Mouse (Mus musculus): ENCODE data around the gene Rps12.
"Not testable (repeated sequence)": the region's sequence is repeated elsewhere in the genome, so short reads cannot be mapped to it uniquely, and the experiment has no call there.

Gene Rps12

DNA sequence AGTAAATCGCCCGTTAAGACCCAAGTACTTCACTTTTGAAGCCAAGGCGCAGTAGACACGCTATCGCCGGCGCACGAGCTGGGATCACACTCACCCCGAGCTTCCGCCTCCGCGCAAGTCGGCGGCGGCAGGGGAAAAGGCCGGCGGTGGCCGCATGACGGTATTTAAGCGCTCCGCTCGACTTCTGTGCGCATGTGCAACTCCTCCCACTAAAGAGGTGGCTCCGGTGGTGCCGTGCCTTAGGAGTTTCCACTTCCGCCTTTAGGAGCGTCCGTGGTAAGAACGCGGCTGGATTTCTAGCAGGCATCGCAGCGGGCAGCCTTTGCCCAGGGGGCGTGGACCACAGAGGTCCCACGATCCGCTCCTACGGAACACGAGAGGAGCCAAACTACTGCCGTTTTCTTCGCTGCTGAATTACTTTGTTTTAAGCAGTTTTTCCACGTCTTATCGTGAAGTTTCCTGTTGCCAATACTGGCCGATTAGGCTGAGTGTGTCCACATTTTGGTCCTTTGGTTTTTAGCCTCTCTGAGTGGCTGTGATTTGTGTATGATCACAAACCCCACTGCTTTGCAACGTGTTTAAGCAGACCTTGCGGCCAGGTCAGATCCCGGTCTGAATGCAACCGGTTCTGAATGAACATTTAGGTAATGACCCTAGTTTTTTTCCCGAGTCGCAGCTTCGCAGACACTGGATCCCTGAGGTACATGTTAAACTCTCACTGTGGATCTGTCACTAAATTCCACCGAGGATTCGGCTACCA, at the start of gene Rps12:
Gene Rps12 (minus strand): TSS at position 214 of the 760 bp plus-strand sequence.
- DNase-seq (ENCODE audit: low spot score in 2 of 2), result peak; percentile 100

DNA sequence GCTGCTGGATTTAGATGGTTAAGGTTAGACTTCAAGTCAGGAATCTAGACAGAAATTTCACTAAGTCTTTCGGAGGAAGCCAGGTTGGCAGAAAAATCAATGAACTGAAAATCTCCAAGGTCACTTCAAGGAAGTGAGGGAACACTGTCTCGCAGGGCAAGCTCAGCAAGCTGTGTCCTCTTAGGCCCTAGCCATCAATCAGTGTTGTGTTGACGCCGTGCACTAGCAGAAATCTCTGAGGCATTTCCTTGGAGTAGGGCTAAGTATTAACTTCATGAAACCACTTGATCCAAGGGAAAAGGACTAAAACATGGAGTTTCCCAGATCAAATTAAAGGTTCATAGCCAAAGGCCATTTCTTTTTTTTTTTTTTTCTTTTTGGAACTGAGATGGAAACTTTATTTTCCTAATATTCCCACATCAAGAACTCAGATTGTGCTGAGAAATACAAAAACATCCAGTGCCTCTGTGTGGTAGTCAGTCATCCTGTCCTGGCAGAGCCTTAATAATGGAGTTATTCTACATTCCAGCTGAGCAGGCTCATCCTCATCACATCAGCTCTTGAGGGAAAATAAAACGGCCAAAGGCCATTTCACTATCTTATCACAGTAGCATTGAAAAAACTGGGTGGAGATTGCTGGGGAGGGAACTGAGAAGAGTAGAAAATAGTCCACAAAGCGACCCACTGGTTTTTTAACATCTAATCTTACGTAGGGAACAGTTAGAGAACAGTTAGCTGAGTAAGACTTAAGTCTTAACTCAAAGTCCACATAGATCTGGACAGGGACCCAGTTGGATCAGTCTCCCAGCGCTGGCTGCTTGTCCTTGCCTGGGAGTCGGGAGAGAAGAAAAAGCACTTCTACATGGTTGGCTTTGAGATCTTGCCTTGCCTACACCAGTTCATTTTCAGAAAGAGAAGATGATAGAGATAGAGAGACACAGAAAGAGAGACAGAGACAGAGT, 49.2 kb upstream of the Rps12 start:
- no peak for DNase-seq (ENCODE audit: low spot score in 2 of 2)

DNA sequence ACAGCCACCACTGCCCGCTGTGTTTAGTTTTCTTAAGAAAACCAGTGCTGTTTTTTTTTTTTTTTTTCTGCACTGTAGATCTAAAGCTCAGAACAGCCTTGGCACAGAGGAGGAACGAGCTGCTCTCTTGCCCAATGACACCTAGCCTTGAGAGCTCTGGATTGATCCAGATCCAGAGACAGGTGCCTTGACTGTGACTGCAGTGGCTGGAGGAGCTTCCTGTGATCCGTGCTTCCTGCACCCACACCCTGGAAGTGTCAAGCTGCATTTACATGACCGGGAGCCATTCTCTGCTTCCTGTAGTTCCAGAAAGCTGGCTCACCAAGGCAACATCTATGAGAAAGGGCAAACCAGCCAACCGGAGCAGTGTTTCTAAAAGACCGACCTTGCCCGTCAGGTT, 39.4 kb upstream of the Rps12 start:
- DNase-seq (ENCODE audit: low spot score in 2 of 2), result no peak

DNA sequence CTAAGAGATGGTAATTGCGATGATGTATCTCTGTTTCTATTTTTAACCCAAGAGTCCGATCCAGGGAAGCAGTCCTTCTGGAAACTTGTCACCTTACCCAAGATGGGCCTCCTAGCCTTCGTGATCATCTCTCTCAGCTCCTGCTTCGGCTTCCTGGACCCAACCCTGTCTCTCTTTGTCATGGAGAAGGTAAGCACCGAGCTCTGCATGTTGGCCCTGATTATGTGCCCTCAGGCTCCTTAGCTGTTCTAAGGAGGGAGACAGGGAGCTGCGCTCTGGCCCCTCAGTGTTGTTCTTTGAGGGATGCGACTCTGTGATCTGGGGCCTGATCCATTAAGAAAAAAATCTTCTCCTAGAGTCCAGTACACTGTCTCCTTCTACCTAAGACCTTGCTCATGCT, 29.2 kb upstream of the Rps12 start:
- DNase-seq (ENCODE audit: low spot score in 2 of 2), result no peak

DNA sequence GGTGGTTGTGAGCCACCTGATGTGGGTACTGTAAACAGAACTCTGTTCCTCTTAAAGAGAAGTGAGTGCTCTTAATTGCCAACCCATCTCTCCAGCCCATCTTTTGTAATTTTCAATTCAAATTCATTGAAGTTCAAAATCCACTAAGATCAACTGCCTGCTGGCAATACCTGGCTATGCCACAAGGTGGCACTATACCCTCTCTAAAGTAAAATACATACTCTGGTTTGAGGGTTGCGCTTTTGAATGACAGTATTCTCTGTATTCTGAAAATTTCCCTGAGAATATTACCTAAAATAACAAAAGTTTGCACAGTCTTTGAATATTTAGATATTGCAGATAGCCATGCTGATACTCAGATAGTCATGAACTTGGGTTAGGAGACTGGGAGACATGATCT, 28.1 kb upstream of the Rps12 start:
- peak; percentile 81 to 86 for DNase-seq (ENCODE audit: low spot score in 2 of 2)

DNA sequence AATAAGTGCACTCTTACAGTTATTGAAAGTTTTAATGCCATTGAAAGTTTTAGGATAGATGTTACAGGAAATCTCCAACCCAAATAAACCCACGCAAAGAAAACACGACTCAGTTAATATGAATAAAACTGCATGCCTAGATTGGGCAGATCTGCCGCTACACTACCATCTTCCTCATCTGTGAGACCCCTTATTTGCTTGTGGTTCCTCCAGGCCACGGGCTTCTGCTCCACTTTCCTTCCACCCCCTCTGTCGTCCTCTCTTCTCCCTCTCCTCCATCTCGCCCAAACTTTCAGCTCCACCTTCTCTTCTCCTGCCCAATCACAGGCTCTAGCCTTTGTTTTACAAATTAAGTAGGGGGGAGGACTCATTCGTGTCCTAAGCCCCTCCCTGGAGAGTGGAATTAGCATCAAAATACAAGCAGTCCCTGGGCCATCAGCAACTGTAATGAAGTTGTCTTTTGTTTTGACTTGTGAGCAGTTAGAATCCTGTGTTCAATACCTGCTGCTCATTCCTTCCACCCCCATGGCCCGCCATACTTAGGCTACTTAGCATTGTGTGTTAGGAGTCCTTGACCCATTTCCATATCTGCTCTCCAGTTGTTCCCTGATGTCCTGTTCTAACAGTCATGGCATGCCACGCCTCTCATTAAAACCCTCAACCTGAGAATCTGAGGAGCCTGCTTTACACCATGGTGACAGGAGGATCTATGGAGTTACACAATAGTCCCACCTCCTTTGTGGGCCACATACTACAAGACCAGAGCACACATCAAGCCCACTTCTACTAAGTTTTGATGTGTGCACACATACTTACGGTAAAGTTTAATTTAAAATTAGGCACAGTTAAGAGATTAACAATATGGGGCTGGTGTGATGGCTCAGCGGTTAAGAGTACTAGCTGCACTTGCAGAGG, 26.0 kb upstream of the Rps12 start:
- no peak for DNase-seq (ENCODE audit: low spot score in 2 of 2)

DNA sequence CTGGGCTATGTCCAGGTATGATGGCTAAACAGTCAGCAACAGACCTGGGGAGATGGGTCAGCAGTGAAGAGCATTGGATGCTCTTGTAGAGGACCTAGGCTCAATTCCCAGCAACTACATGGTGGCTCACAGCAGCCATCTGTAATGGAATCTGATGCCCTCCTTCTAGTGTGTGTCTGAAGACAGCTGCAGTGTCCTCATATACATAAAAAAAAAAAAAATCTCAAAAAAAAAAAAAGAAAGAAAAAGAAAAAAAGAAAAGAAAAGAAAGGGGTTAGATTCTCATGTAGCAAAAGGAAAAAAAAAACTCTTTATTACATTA, 25.3 kb upstream of the Rps12 start:
- DNase-seq (ENCODE audit: low spot score in 2 of 2), result no peak

DNA sequence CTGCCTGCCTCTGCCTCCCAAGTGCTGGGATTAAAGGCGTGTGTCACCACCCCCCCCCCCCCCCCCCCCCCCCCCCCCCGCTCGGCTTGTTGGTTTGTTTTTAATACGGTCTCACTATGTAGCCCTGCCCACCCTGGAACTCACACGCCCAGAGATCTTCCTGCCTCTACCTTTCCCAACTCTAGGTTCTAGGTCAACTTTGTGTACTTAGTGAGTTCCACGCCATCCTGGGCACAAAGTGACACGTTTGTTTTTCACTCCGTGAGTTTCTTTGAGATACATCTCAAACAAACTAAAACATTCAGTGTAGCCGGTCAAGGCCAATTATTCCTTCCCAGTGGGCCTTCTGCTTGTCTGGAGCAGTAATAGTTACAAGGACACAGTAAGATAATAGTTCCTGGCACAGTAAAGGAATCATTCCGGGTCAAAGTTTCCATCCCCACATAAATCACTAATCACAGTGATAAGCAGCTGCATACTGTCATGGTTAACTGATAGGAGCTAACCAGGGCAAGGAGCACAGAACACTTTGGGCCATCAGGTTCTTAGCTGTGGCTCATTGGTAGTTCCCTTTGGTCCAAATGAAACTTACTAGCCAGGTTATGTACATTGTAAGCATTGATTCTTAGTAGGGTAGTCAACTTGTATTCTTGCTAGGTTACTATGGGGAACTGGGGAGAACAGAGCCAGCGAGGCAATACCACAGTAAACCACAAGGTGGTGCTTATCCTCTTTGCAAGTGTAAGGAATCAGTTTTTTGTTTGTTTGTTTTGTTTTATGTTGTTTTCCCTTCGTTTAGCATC, 24.8 kb upstream of the Rps12 start:
- peak; percentile 67 to 79 for DNase-seq (ENCODE audit: low spot score in 2 of 2)

DNA sequence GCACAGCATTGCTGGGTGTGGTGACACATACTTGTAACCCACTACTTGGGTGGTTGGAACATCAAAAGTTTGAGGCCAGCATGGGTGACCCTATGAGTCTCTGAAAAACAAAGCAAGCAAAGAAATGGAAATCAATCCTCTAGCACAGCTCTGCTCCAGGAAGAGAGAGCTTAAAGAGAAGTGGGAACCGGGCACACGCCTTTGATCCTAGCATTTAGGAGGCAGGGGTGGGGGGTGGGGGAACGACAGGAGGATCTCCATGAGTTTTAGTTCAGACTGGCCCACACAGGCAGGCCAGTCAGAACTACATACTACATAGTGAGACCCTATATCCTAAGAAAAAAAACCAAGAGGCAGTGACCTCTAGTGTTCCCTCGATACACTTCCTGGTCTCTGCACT, 19.1 kb upstream of the Rps12 start:
- DNase-seq (ENCODE audit: low spot score in 2 of 2), result no peak

DNA sequence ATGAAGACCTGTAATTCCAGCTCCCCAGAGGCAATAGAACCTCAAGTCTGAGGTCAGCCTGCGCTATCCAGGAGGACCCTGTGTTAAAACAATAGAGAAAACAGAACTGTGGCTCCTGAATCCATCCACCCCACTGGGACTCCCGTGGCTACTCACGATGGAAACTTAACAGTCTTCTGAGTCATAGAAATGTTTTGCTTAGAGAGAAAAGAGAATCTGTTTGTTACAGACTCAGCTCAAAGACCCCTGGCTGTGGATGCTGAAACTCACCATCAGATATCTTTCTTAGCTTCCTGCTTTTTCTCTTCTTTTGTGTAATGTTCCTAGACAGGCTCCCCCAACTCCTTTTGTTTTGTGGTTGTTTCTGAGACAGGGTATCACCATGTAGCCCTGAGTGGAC, 17.6 kb upstream of the Rps12 start:
- DNase-seq (ENCODE audit: low spot score in 2 of 2), result no peak

DNA sequence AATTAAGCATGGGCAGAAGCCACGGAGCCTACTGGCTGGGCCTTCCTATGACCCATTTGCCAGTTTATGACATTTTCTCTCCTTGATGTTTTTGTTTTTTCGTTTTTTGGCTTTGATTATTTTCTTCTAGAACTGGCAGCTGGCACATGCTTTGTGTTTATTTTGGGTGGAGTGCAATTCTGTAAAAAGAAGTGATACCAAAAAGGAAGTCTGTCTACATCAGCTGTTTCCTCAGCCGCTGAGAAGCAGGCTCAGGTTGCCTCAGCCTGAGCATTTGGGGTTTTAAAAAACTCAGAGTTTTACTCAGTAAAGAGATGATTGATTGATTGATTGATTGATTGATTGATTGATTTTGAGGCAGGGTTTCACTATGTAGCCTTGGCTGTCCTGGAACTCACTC, 15.8 kb upstream of the Rps12 start:
- DNase-seq (ENCODE audit: low spot score in 2 of 2), result no peak

DNA sequence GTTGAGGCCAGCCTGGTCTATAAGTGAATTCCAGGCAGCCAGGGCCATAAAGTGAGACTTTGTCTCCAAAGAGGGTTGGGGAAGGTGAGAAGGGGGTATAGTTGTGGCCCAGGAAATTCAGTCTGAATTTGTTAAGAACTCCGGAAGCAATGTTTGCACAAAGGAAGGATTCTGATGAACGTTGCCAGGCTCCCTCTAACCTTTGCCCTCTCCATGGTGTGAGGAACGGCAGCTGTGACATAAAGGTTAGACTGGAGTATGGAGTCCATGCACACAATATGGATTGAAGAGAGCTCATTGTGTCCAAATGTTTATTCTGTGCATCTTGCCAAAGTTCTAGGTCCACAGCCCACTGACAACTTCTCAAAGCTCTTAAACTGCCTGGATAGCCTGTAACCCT, 12.9 kb upstream of the Rps12 start:
- DNase-seq (ENCODE audit: low spot score in 2 of 2), result no peak

DNA sequence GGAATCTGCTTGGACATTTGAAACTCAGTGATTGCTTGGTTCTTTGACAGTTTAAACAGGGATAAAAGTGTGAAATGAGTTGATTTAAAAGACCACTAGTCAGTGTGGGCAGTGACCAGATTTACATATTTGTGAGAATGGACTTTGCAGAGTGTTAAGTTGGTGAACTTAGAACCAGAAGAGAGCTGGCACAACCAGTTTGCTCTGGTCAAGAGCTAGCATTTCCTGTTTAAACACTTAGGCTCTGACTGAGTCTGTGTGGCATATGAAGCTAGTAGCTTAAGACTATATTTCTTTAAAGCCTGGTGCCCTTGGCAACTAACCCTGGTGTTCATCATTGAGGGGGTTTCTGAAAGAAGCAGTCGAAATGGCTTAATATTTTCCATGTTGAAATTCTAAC, 11.1 kb upstream of the Rps12 start:
- DNase-seq (ENCODE audit: low spot score in 2 of 2), result no peak

DNA sequence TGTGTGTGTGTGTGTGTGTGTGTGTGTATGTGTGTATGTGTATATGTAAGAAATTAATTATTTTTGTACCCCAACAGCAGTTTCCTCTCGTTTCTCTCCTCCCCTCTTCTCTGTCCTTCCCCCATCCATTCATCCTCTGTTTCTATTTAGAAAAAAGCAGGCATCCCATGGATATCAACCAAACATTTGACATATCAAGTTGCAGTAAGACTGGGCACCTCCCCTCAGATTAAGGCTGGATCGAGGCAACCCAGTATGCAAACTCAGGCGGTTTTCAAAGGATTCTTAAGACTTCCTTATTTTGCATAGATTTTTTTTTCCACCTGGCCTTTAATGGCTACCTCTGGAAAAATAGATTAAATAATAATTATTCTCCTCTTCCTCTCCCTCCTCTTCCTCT, 10.5 kb upstream of the Rps12 start:
- DNase-seq (ENCODE audit: low spot score in 2 of 2), result no peak

DNA sequence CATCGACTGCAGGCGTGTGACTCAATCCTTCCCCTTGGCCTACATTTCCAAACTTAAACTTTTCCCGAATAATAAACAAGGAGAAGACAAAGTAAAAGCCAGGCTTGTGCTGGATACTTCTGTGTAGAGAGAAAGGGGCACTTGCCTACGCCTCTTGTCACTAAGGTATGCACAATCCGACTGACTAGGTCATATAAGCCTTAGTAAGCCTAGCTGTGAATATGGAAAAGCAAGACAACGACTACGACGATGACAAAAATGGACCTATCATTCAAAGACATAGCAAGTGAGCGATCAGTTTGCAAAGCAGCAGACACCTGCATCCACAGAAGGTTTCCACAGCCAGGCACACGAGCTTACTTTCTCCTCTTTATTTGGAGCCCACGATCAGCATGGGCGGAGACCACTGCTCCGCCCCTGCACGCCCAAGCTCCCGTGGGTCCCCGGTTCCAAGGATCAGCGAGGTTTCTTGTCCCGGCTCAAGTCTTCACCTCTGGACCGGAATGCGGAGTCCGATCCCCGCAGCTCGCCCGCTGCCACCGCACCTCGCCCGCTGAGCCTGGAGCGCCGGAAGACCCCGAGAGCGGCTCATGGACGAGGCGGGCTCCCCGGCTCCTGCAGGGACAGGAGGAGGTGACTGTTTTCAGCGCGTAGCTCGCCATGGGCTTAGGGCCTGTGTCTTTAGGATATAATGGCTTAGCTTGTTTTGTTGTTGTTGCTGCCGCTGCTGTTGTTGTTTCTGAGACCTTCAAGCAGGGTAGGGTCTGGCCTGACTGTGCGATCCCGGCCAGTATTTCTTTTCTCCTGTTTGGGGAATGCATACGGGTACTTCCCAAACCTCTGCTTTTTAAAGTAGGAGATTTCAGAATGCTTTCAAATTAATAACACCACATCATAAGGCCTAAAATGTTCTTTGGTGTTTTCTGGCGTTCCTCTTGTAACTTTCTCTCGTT, 9.8 kb upstream of the Rps12 start, which contains the start of gene Slc18b1:
Gene Slc18b1 (plus strand): TSS at position 436 of the 953 bp plus-strand sequence.
- DNase-seq (ENCODE audit: low spot score in 2 of 2), result peak; percentile 41 to 49

DNA sequence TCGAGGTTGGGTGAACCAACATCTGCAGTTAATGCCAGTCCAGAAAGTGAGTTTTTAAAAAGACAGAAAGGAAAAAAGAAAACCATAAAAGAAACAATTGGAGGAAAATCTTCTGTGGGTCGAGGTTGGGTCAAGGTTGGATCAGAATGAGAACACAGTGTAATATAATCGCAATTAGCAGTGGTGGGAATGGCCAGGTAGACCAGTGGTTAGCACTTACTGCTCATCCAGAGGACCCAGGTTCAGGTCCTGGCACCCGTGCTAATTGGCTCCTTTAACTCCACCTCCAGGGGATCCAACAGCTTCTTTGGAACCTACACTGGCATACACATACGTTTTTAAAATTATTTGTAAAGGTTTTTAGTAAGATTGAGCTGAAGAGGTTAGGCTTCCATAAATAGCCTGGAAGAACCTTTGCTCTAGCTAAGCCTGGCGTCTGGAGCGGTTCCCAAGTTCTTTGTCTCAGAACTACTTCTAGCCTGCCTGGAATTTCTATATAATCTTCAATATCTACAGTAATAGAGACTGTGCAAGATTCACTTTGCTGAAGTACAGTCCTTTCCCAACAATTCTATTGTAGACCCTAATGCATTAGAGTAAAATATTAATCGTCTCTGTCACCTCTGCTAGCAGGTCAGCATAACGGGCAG, 8.9 kb upstream of the Rps12 start:
- no peak for DNase-seq (ENCODE audit: low spot score in 2 of 2)

DNA sequence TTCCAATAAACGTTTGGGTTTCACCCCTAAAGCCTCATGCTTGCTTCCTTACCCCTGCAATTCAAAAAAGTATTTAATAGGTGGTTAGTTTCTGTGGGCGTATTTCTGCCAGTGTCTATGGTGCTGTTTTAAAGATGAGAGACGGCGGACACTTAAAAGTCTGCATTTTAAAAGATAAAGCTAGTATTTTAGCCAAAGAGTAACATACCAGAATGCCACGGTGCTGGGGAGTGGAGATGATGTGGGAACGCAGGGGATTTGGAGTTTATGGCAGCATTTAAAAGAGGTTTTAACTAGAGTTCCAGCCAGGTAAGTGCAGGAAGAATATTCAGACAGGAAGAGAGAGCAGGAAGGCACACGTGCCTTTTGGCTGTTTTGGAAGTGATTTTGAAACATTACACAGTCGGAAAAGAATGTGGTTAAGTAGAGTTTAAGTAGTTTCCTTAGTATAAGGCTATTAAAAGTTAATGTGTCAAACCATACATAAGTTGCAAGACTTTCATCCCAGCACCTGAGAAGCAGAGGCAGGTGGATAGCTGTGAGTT, 1.1 kb upstream of the Rps12 start:
- no peak for DNase-seq (ENCODE audit: low spot score in 2 of 2)

DNA sequence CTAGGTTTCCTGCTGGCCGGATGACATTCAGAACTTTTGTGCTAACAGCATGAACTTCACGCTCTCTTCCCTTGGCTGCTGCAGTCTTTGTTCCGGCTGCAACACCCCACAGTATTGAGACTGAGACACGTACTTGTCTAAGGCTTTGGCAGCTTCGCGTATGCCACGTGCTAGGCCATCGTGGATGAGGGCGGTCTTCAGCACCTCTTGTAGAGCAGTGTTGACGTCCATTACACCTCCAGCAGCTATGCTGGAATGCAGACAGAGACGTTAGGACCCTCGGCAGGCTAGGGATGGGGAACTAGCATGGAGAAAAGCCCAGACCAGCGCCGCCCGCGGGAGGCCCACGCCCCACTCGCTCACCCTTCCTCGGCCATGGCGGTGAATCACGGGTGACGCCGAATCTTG, 440 bp downstream of the Rps12 start:
- not testable (repeated sequence) for DNase-seq (ENCODE audit: low spot score in 2 of 2)

DNA sequence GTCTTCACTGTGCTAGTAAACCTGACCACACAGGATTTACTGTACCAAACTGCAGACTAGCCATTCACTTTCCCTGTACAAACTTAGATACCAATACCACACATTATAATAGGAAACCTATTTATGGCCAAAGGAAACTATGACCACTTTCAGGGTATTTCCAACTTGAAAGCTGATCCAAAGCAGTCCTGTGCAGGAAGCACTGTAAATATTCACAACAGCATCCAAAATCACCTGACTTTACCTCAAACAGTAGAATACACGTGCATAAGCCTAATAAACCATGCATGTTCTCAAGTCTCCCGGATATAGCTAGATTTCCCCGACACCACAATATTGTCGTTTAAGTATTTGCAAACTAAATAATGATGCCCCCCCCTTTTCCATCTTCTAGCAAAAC, 1.0 kb downstream of the Rps12 start:
- DNase-seq (ENCODE audit: low spot score in 2 of 2), result no peak
